Mouse (Mus musculus) ovary, postnatal 14 days (tissue): ENCODE results near the gene Lipe.

Source experiments
- DNase-seq: peaks from one replicate; pipeline ENCODE4 v3.0.0; 2022; ENCODE audit warnings: low spot score

Gene Lipe

DNA sequence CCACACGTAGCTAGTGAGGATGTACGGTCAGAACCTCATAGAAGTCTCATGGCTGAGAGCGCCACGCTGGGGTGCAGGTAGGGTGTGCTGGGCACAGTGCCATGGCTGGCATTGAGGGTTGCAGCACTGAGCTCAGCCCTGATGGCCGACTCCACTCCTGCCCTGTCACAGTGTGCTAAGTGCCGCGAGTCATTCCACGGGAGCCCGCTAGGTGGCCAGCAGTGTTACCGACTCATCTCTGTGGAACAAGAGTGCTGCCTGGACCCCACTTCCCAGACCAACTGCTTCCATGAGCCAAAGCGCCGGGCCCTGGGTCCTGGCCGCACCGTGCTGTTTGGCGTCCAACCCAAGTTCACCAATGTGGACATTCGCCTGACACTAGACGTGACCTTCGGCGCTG is 35.4 kb downstream of the Lipe start:
- no peak for DNase-seq

DNA sequence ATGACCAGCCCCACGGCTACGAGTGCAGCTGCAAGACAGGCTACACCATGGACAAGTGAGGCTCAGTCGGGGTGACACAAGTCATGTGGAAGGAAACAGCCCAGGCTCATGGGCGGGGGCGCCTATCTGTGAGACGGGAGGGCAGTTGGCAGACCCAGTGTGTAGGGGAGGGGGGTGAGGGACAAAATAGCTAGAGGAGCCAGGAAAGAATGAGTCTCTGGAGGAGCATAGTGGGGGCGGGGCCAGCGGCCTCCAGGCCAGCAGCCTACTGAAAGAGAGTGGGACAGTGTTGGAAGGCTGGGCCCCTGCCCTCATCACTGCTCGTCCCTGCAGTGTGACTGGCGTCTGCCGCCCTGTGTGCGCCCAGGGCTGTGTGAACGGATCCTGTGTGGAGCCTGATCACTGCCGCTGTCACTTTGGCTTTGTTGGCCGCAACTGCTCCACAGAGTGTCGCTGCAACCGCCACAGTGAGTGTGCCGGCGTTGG is 39.7 kb downstream of the Lipe start:
- DNase-seq: no peak

DNA sequence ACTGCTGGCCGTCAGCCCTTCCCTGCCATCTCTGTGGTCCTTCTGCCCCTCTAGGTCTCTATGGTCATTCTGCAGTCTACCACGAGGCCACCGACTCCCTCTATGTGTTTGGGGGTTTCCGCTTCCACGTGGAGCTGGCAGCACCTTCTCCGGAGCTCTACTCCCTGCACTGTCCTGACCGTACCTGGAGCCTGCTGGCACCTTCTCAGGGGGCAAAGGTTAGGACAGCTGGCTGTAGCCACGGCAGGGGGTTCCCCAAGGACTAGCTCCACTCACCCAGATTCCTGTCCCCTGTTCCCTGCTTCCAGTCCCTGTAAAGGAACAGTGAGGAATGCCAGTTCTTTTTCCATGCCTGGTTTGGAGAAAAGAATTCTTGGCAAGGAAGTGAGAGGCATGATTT is 49.6 kb downstream of the Lipe start:
- DNase-seq: no peak

DNA sequence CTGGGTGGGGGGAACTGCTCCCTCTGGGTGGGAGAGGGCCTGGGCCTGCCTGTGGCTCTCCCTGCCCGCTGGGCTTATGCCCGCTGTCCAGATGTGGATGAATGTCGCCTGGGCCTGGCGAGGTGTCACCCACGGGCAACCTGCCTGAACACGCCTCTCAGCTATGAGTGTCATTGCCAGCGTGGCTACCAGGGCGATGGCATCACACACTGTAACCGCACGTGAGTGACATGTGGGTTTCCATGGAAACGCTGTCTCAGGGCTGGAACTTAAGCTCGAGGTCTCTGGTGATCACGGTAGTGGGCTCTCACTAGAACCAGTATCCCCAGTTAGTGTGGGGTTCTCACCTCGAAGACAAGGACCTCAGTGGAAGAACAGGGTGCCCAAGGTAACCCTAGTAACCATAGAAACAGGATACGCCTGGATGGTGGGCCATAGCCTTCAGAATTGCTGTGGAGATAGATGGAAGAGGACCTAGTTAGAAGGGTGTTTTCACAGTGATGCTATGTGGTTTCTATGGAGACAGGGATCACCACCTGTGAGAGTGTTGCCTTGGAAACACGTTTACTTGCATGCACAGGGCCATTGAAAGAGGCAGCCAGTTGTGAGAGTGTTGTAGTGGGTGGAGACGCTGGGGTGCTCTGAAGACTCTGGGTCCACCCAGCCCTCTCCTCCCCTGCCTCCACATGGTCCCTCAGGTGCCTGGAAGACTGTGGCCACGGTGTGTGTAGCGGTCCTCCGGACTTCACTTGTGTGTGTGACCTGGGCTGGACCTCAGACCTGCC is 57.3 kb downstream of the Lipe start:
- no peak for DNase-seq

DNA sequence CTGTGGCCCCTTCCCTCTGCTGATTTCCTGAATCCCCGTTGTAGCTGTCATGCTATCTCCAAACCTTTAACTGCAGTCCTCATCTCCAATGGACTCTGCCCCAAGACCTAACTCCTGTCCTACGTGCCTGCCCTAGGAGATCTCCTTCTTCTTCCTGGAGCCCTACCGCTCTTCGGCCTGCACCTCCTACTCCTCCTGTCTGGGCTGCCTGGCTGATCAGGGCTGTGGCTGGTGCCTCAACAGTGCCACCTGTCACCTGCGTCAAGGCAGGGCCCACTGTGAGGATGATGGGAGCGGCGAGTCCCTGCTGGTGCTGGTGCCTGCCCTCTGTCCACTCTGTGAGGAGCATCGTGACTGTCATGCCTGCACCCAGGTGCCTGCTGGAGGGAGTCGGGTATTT is 59.2 kb downstream of the Lipe start:
- DNase-seq: no peak

DNA sequence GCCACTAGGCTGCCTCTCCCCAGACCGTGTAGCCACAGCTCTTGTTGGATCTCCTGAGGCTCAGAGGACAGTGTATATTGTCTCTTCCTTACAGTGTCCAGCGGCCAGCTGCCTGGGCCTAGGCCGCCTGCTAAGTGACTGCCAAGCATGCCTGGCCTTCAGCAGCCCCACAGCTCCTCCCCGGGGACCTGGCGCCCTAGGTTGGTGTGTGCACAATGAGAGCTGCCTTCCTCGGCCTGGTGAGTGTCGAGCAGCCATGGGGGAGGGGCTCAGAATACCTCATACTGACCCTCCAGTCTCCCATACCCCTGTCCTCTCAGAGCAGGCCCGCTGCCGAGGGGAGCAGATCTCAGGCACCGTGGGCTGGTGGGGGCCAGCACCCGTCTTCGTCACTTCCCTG is 64.0 kb downstream of the Lipe start:
- DNase-seq: no peak

DNA sequence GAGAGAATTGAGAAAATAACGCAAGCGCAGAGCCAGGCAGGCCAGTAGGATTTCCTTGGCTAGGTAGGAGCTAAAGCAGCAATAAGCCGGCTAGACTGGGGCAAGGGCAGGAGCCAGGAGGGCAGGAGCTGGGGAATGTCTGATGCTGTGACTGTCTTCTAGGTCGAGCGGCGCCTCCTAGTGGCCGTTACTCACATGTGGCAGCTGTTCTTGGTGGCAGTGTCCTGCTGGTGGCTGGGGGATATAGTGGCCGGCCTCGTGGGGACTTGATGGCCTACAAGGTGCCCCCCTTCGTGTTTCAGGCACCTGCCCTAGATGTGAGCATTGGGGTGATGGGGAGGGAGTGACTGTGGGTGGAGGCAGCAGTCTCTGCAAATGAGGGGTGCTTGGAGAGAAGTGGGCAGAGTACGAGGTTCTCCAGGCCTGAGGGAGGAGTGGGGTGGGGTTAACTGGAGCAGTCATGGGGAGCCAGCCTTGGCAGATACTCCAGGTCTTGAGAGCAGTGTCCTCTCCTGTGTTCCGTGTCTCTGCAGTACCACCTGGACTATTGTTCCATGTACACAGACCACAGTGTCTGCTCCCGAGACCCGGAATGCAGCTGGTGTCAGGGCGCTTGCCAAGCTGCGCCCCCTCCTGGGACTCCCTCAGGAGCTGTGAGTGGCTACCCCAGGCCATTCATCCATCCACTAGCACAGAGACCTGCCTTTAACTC is 64.8 kb downstream of the Lipe start:
- peak; percentile 52 for DNase-seq
